Mouse (Mus musculus): ENCODE measurements around the gene Naa38. TPM values are rescaled to one million over a fixed set of nuclear protein-coding genes. Genes with fewer than 3 reads are reported as not detected.
"Not testable (repeated sequence)": the region's sequence is repeated elsewhere in the genome, so short reads cannot be mapped to it uniquely, and the experiment has no call there.

The Naa38 gene
- polyA plus RNA-seq, 1 experiment from 2014 or later = 105 TPM

- Histone ChIP-seq H3K9me3 (no peaks in the 10 kb centered on the region), H3K27me3 (no peaks in the 10 kb centered on the region), H3K4me2 (replicated peaks) (no peak overlapping the region), H3K4me3 (replicated peaks) (no peak overlapping the region), H3K9ac (replicated peaks) (no peak overlapping the region), H3K27ac (no peak overlapping the region), H3K36me3 (peaks cover 22% of the 10 kb centered on the region), H3K4me1 (replicated peaks) (0 out of 2 replicates have a peak, but pooled peaks cover 2% of the 10 kb centered on the region)
- 80% methylated on average over 3 of the region's 3 CpGs for WGBS
- ATAC-seq = no peak
These were observed 17.5 kb upstream of the Naa38 start for GRCm38 (mm10) chr11:69377766-69378165.

GRCm38 (mm10) chr11:69379600-69379999, 15.7 kb upstream of the Naa38 start:
- Histone ChIP-seq H3K9ac (replicated peaks) (no peak overlapping the region), H3K27me3 (no peaks in the 10 kb centered on the region), H3K4me2 (replicated peaks) (no peak overlapping the region), H3K27ac (no peak overlapping the region), H3K9me3 (no peaks in the 10 kb centered on the region), H3K4me3 (replicated peaks) (no peak overlapping the region), H3K4me1 (replicated peaks) (no peaks in the 10 kb centered on the region), H3K36me3 (peaks cover 18% of the 10 kb centered on the region)
- 91% methylated on average over 3 of the region's 3 CpGs for WGBS
- ATAC-seq = no peak

GRCm38 (mm10) chr11:69381356-69381755, 13.9 kb upstream of the Naa38 start:
- Histone ChIP-seq H3K9ac (replicated peaks) (no peak overlapping the region), H3K4me1 (replicated peaks) (no peaks in the 10 kb centered on the region), H3K4me2 (replicated peaks) (no peak overlapping the region), H3K9me3 (no peaks in the 10 kb centered on the region), H3K4me3 (replicated peaks) (no peak overlapping the region), H3K27ac (no peak overlapping the region), H3K36me3 (peaks cover 14% of the 10 kb centered on the region; the same call in 1 of the 2 replicates), H3K27me3 (no peaks in the 10 kb centered on the region)
- ATAC-seq = no peak
- 86% methylated on average over 6 of the region's 6 CpGs for WGBS

GRCm38 (mm10) chr11:69382478-69383105, 12.7 kb upstream of the Naa38 start:
- Histone ChIP-seq H3K27ac (no peak overlapping the region), H3K9ac (replicated peaks) (0 out of 2 replicates have a peak overlapping the region, but pooled peaks have one; percentile 7)

GRCm38 (mm10) chr11:69384979-69385378, 10.3 kb upstream of the Naa38 start:
- ATAC-seq = no peak
- peaks cover 6% of the 10 kb centered on the region; the same call in 1 of the 2 replicates for H3K36me3 ChIP-seq
- H3K9me3 ChIP-seq = no peaks in the 10 kb centered on the region
- no peak overlapping the region for H3K4me3 ChIP-seq (replicated peaks)
- H3K4me1 ChIP-seq (replicated peaks) = 0 out of 2 replicates have a peak, but pooled peaks cover 4% of the 10 kb centered on the region
- H3K9ac ChIP-seq (replicated peaks) = no peak overlapping the region
- WGBS = 81% methylated on average over 6 of the region's 6 CpGs
- no peak overlapping the region for H3K4me2 ChIP-seq (replicated peaks)
- no peak overlapping the region for H3K27ac ChIP-seq
- no peaks in the 10 kb centered on the region for H3K27me3 ChIP-seq

More at GRCm38 (mm10) chr11:69382478-69383105, 12.7 kb upstream of the Naa38 start:
- Histone ChIP-seq H3K9me3 (no peaks in the 10 kb centered on the region), H3K4me2 (replicated peaks) (no peak overlapping the region), H3K4me3 (replicated peaks) (no peak overlapping the region), H3K27me3 (no peaks in the 10 kb centered on the region), H3K4me1 (replicated peaks) (no peaks in the 10 kb centered on the region), H3K36me3 (peaks cover 11% of the 10 kb centered on the region; the same call in 1 of the 2 replicates)
- no peak for ATAC-seq
- WGBS = 69% methylated on average over 10 of the region's 10 CpGs

GRCm38 (mm10) chr11:69386758-69387157, 8.5 kb upstream of the Naa38 start:
- Histone ChIP-seq H3K4me1 (replicated peaks) (0 out of 2 replicates have a peak, but pooled peaks cover 4% of the 10 kb centered on the region), H3K4me2 (replicated peaks) (no peak overlapping the region), H3K27me3 (no peaks in the 10 kb centered on the region), H3K27ac (no peak overlapping the region), H3K36me3 (peaks cover 6% of the 10 kb centered on the region; the same call in 1 of the 2 replicates), H3K9ac (replicated peaks) (no peak overlapping the region), H3K4me3 (replicated peaks) (no peak overlapping the region), H3K9me3 (no peaks in the 10 kb centered on the region)
- ATAC-seq = no peak
- 87% methylated on average over 7 of the region's 7 CpGs for WGBS

GRCm38 (mm10) chr11:69388680-69389079, 6.6 kb upstream of the Naa38 start:
- 96% methylated on average over 4 of the region's 4 CpGs for WGBS

GRCm38 (mm10) chr11:69389531-69390399, 5.5 kb upstream of the Naa38 start:
- Histone ChIP-seq H3K4me3 (replicated peaks) (no peak overlapping the region), H3K9ac (replicated peaks) (peak overlapping the region; percentile 28; the same call in 1 of the 2 replicates), H3K9me3 (no peaks in the 10 kb centered on the region), H3K27ac (no peak overlapping the region), H3K4me1 (replicated peaks) (peaks cover 10% of the 10 kb centered on the region), H3K36me3 (peaks cover 4% of the 10 kb centered on the region), H3K27me3 (no peaks in the 10 kb centered on the region), H3K4me2 (replicated peaks) (no peak overlapping the region)
- 67% methylated on average over 14 of the region's 14 CpGs for WGBS
- ATAC-seq = peak; percentile 19; the same call in 1 of the 2 replicates

More at GRCm38 (mm10) chr11:69388680-69389079, 6.6 kb upstream of the Naa38 start:
- Histone ChIP-seq H3K4me2 (replicated peaks) (no peak overlapping the region), H3K9ac (replicated peaks) (no peak overlapping the region), H3K4me1 (replicated peaks) (0 out of 2 replicates have a peak, but pooled peaks cover 4% of the 10 kb centered on the region), H3K36me3 (peaks cover 4% of the 10 kb centered on the region), H3K27me3 (no peaks in the 10 kb centered on the region), H3K27ac (no peak overlapping the region), H3K9me3 (no peaks in the 10 kb centered on the region), H3K4me3 (replicated peaks) (no peak overlapping the region)
- ATAC-seq = no peak

- Histone ChIP-seq H3K36me3 (peaks cover 4% of the 10 kb centered on the region), H3K9me3 (no peaks in the 10 kb centered on the region), H3K27me3 (no peaks in the 10 kb centered on the region), H3K4me3 (replicated peaks) (no peak overlapping the region), H3K4me1 (replicated peaks) (peaks cover 10% of the 10 kb centered on the region), H3K9ac (replicated peaks) (no peak overlapping the region), H3K27ac (no peak overlapping the region), H3K4me2 (replicated peaks) (no peak overlapping the region)
- 50% methylated on average over 10 of the region's 10 CpGs for WGBS
- ATAC-seq = peak; percentile 49; the same call in 1 of the 2 replicates
These were observed 4.8 kb upstream of the Naa38 start for GRCm38 (mm10) chr11:69390400-69391034.

GRCm38 (mm10) chr11:69394591-69395167, 608 bp upstream of the Naa38 start:
- not testable (repeated sequence) for H3K27me3 ChIP-seq, H3K9me3 ChIP-seq, ATAC-seq
- H3K36me3 ChIP-seq = peaks cover 15% of the 10 kb centered on the region
- H3K4me3 ChIP-seq (replicated peaks) = peak overlapping the region; percentile 67
- WGBS = 2% methylated on average over 31 of the region's 31 CpGs
- H3K4me1 ChIP-seq (replicated peaks) = peaks cover 40% of the 10 kb centered on the region
- peak overlapping the region; percentile 76 for H3K4me2 ChIP-seq (replicated peaks)
- peak overlapping the region; percentile 83 for H3K9ac ChIP-seq (replicated peaks)
- peak overlapping the region; percentile 97 for H3K27ac ChIP-seq

- Histone ChIP-seq H3K9me3 (no peaks in the 10 kb centered on the region), H3K4me2 (replicated peaks) (peak overlapping the region; percentile 85), H3K4me3 (replicated peaks) (peak overlapping the region; percentile 67), H3K27me3 (peaks cover 15% of the 10 kb centered on the region), H3K9ac (replicated peaks) (peak overlapping the region; percentile 83), H3K27ac (peak overlapping the region; percentile 97), H3K4me1 (replicated peaks) (peaks cover 45% of the 10 kb centered on the region), H3K36me3 (peaks cover 26% of the 10 kb centered on the region)
- peak; percentile 87 for ATAC-seq
- 1% methylated on average over 48 of the region's 48 CpGs for WGBS
These were observed 517 bp downstream of the Naa38 start for GRCm38 (mm10) chr11:69395634-69396373.
